Mouse (Mus musculus) thymus, postnatal 10 days (tissue): ENCODE results near the gene Abtb1.

Experiments used
- DNase-seq, 2 experiments: peaks; one replicate each; pipeline ENCODE4 v3.0.0; 2021; ENCODE audit warnings: low spot score in 2 of 2

The Abtb1 gene

GRCm38 (mm10) chr6:88855636-88856035 is 13.9 kb upstream of the Abtb1 start:
- DNase-seq = peak in 1 of 2 experiments; percentile 79

- DNase-seq = no peak
Measured at GRCm38 (mm10) chr6:88854509-88854908, 12.7 kb upstream of the Abtb1 start.

GRCm38 (mm10) chr6:88850034-88850433 is 8.2 kb upstream of the Abtb1 start:
- DNase-seq = no peak

- peak in 1 of 2 experiments; percentile 56 for DNase-seq
Measured at GRCm38 (mm10) chr6:88849270-88849669, 7.5 kb upstream of the Abtb1 start.

GRCm38 (mm10) chr6:88847571-88847970 is 5.8 kb upstream of the Abtb1 start:
- no peak for DNase-seq

- no peak for DNase-seq
Measured at GRCm38 (mm10) chr6:88844901-88845565, 3.2 kb upstream of the Abtb1 start.

GRCm38 (mm10) chr6:88843781-88844725 is 2.3 kb upstream of the Abtb1 start:
- DNase-seq = no peak

GRCm38 (mm10) chr6:88843241-88843640 is 1.5 kb upstream of the Abtb1 start:
- DNase-seq = no peak

- peak; percentile 32 for DNase-seq
Measured at GRCm38 (mm10) chr6:88842731-88843151, 957 bp upstream of the Abtb1 start.

GRCm38 (mm10) chr6:88841514-88841780 is 337 bp downstream of the Abtb1 start:
- no peak for DNase-seq

- no peak for DNase-seq
Measured at GRCm38 (mm10) chr6:88840791-88841513, 832 bp downstream of the Abtb1 start.

GRCm38 (mm10) chr6:88840211-88840610 is 1.6 kb downstream of the Abtb1 start:
- no peak for DNase-seq

- no peak for DNase-seq
Measured at GRCm38 (mm10) chr6:88839135-88839970, 2.4 kb downstream of the Abtb1 start.

GRCm38 (mm10) chr6:88838613-88839012 is 3.2 kb downstream of the Abtb1 start:
- DNase-seq = no peak

GRCm38 (mm10) chr6:88837999-88838398 is 3.8 kb downstream of the Abtb1 start:
- DNase-seq = no peak

- DNase-seq = no peak
Measured at GRCm38 (mm10) chr6:88836178-88836819, 5.5 kb downstream of the Abtb1 start.

- no peak for DNase-seq
Measured at GRCm38 (mm10) chr6:88835047-88835446, 6.7 kb downstream of the Abtb1 start.

GRCm38 (mm10) chr6:88833340-88834140 is 8.2 kb downstream of the Abtb1 start:
- no peak for DNase-seq

GRCm38 (mm10) chr6:88832663-88833062 is 9.1 kb downstream of the Abtb1 start:
- no peak for DNase-seq

GRCm38 (mm10) chr6:88831456-88831855 is 10.3 kb downstream of the Abtb1 start:
- DNase-seq = peak in 1 of 2 experiments; percentile 67
